ENCODE assay signal across 17 mouse cellular contexts in genomic region chr3:107433614-107434013, GRCm38 (mm10). TPM values are rescaled to one million over a fixed set of nuclear protein-coding genes. Genes with fewer than 3 reads are reported as not detected.
DNase-seq lines count a peak whose midpoint lies in the region; ATAC-seq and TF ChIP-seq lines count a peak whose summit lies in the region.
"Had no signal": no experiment of that assay in that cellular context is flagged by ENCODE, and none has a peak within 500 bp of the region (broad histone marks: within the 10 kb centered on the region; RNA-seq: fewer than 3 reads in every experiment).

No protein-coding gene starts in this region.

- no peak overlapping the region for H3K27ac ChIP-seq in lung, postnatal 0 days (ENCODE audit: low read length)
- H3K27ac ChIP-seq in hindbrain, postnatal 0 days = no peak overlapping the region; the same call in 1 of the 2 replicates
- H3K27ac ChIP-seq: gastrocnemius, adult 2 months; liver, embryonic 13.5 days; midbrain, embryonic 12.5 days; stomach, embryonic 15.5 days had no signal

- no peak for TF ChIP-seq CTCF in lung, postnatal 0 days (IDR thresholded peaks at IDR 0.05)
- no peak for TF ChIP-seq CTCF in hindbrain, postnatal 0 days (IDR thresholded peaks at IDR 0.05; ENCODE audit: low read depth)

- WGBS in lung, postnatal 0 days = 32% methylated on average over 9 of the region's 9 CpGs
- 31% methylated on average over 9 of the region's 9 CpGs for WGBS in hindbrain, postnatal 0 days

- H3K4me3 ChIP-seq in lung, postnatal 0 days (ENCODE audit: low read depth, low read length) = no peak overlapping the region
- no peak overlapping the region for H3K4me3 ChIP-seq in hindbrain, postnatal 0 days (ENCODE audit: low read length)
- H3K4me3 ChIP-seq: gastrocnemius, adult 2 months; liver, embryonic 13.5 days; midbrain, embryonic 12.5 days; stomach, embryonic 15.5 days had no signal

- ATAC-seq in lung, postnatal 0 days = peak; percentile 59
- ATAC-seq in hindbrain, postnatal 0 days = peak; percentile 54

- H3K4me2 ChIP-seq in lung, postnatal 0 days (replicated peaks; ENCODE audit: low read depth, low read length) = no peak overlapping the region
- H3K4me2 ChIP-seq in hindbrain, postnatal 0 days (ENCODE audit: low read depth, low read length) = no peak overlapping the region
- H3K4me2 ChIP-seq: liver, embryonic 13.5 days; midbrain, embryonic 12.5 days; stomach, embryonic 15.5 days had no signal

- TF ChIP-seq EP300 in lung, postnatal 0 days (IDR thresholded peaks at IDR 0.05) = no peak

- no peaks in the 10 kb centered on the region for H3K9me3 ChIP-seq in lung, postnatal 0 days (ENCODE audit: low read length)
- no peaks in the 10 kb centered on the region for H3K9me3 ChIP-seq in hindbrain, postnatal 0 days (ENCODE audit: low read length)
- H3K9me3 ChIP-seq: G1E; liver, embryonic 13.5 days; midbrain, embryonic 12.5 days; stomach, embryonic 15.5 days had no signal

- H3K4me1 ChIP-seq in lung, postnatal 0 days (ENCODE audit: insufficient read depth, low read depth, low read length) = no peaks in the 10 kb centered on the region
- H3K4me1 ChIP-seq in hindbrain, postnatal 0 days (ENCODE audit: insufficient read depth, low read length) = peaks cover 9% of the 10 kb centered on the region; the same call in 1 of the 2 replicates
- H3K4me1 ChIP-seq: liver, embryonic 13.5 days; stomach, embryonic 15.5 days had no signal

- no peak overlapping the region for H3K9ac ChIP-seq in lung, postnatal 0 days (replicated peaks; ENCODE audit: low read depth)
- no peak overlapping the region for H3K9ac ChIP-seq in hindbrain, postnatal 0 days (replicated peaks; ENCODE audit: low read length)
- H3K9ac ChIP-seq: liver, embryonic 13.5 days; midbrain, embryonic 12.5 days; stomach, embryonic 15.5 days had no signal

- peak; percentile 76 for DNase-seq in adrenal gland, adult 2 months
- DNase-seq in adrenal gland, adult 8-10 months = no peak
- peak; percentile 29 for DNase-seq in lung, postnatal 0 days (ENCODE audit: low spot score)
- no peak for DNase-seq in lung, adult 18-20 months
- peak; percentile 47 for DNase-seq in brain, adult 2 months (ENCODE audit: low read depth, low spot score)
- DNase-seq in hindbrain, postnatal 0 days (ENCODE audit: low spot score) = peak; percentile 28
- DNase-seq in T-cell, adult 2 months (ENCODE audit: low spot score) = no peak
- DNase-seq in spleen, postnatal 4 days (ENCODE audit: low spot score in 2 of 2) = no peak
- DNase-seq: cerebellum, postnatal 25 days; gastrocnemius, adult 2 months; kidney, postnatal 36 days; liver, embryonic 13.5 days; right cerebral cortex, postnatal 14 days had no signal

- H3K27me3 ChIP-seq in lung, postnatal 0 days (replicated peaks; ENCODE audit: insufficient read depth, low read length) = 0 out of 2 replicates have a peak, but pooled peaks cover 2% of the 10 kb centered on the region
- no peaks in the 10 kb centered on the region for H3K27me3 ChIP-seq in hindbrain, postnatal 0 days (ENCODE audit: insufficient read depth, low read length)
- H3K27me3 ChIP-seq: liver, embryonic 13.5 days; midbrain, embryonic 12.5 days; stomach, embryonic 15.5 days had no signal

- H3K36me3 ChIP-seq in lung, postnatal 0 days (ENCODE audit: insufficient read depth, low read length) = no peaks in the 10 kb centered on the region
- H3K36me3 ChIP-seq in hindbrain, postnatal 0 days (ENCODE audit: insufficient read depth, low read length) = no peaks in the 10 kb centered on the region
- H3K36me3 ChIP-seq: G1E; liver, embryonic 13.5 days; midbrain, embryonic 12.5 days; stomach, embryonic 15.5 days had no signal

RNA-seq across cellular contexts. Expression of gene Kcnc4, which starts 25.7 kb away (rescaled TPM):
- 10 to 100 TPM in 1 of 2 experiments, 1 to 10 TPM in 1; 7.4 to 13.6 TPM for total RNA-seq in adrenal gland, adult 2 months (2021)
- polyA plus RNA-seq in adrenal gland, adult 2 months (2012; rRNA removed) = 8.6 and 10.0 TPM in 2 replicates
- 10 to 100 TPM; 10.3 to 19.0 (median 12.7) TPM for total RNA-seq in adrenal gland, adult 8-10 months (2022)
- 0.02 TPM in 1 of 2 replicates, not detected in the other for polyA plus RNA-seq in lung, postnatal 0 days (2015; fragmentation: Nextera tagmentation; extraction: Ambion mirVana)
- 42.6 and 44.3 TPM in 2 replicates for total RNA-seq in hindbrain, postnatal 0 days (2014; rRNA removed)
- 13.3 and 16.6 TPM in 2 replicates for polyA plus RNA-seq in hindbrain, postnatal 0 days (2015; fragmentation: Nextera tagmentation; extraction: Ambion mirVana)
- total RNA-seq: neutrophil, adult 5-6 weeks had no signal
- polyA plus RNA-seq: G1E; liver, embryonic 13.5 days; stomach, embryonic 15.5 days had no signal

Comparison
In these comparisons a context has a peak if more than half of its experiments do, and no peak if none do; other contexts are left out.
1. DNase-seq: peak in adrenal gland, adult 2 months (single experiment), lung, postnatal 0 days (single experiment), brain, adult 2 months (single experiment) and hindbrain, postnatal 0 days (single experiment); none in adrenal gland, adult 8-10 months (single experiment), lung, adult 18-20 months (0 of 2), T-cell, adult 2 months (single experiment) and spleen, postnatal 4 days (0 of 2).